Mouse (Mus musculus) liver, postnatal 0 days (tissue): ENCODE data around the gene Dpp7.

Experiments used
- CTCF ChIP-seq: sonication (generic); IDR thresholded peaks from 2 replicates; pipeline ENCODE4 v1.5.1; 2016; ENCODE audit warnings: antibody characterized with exemption, low read depth
- EP300 ChIP-seq: IDR thresholded peaks from 2 replicates; pipeline ENCODE4 v1.6.1; 2016; ENCODE audit warnings: antibody characterized with exemption, low read depth, mild to moderate bottlenecking

DNA sequence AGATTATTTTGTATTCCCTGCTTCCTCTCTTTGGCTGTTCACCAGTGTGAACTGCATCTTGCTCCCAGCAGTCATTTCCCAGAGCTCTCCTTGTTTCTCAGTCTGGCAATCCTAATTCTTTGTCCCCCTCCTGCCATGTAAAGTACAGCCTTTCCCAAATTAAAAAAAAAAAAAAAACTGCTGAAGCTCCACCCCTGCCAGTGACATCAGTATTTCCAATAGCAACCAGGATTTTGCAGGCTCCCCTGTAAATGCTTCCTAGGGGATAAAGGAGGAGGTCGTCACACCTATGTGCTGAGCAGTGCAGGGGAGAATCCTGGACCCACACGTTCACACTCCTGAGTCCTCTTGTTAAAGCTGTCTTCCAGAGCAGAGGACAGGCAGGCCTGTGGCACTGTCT is 36.1 kb downstream of the Dpp7 start:
- TF ChIP-seq CTCF = no peak
- TF ChIP-seq EP300 = no peak
